Mouse (Mus musculus) G1E (cell line): ENCODE data around the gene Hectd4.
"Not testable (repeated sequence)": the region's sequence is repeated elsewhere in the genome, so short reads cannot be mapped to it uniquely, and the experiment has no call there.

Experiments
- CTCF ChIP-seq: IDR thresholded peaks from 2 replicates; pipeline ENCODE4 v1.5.1; 2012; ENCODE audit warnings: low read depth, low read length, inconsistent platforms, mixed read lengths
- TAL1 ChIP-seq: conservative IDR thresholded peaks from 2 replicates; pipeline ENCODE4 v1.6.1; 2012; ENCODE audit warnings: low read depth, low read length, inconsistent platforms, mixed read lengths

- TF ChIP-seq CTCF, TAL1: not testable (repeated sequence)
Observed at GRCm38 (mm10) chr5:121227330-121227729, 7.3 kb downstream of the Hectd4 start.
